Mouse (Mus musculus) small intestine, adult 2 months (tissue): ENCODE data around the gene Klf4.

Experiments used
- CTCF ChIP-seq: fragments of 200-500 bp; IDR thresholded peaks from 2 replicates; pipeline ENCODE4 v1.5.1; 2012; ENCODE audit warnings: low read depth, mild to moderate bottlenecking, control low read depth, inconsistent platforms, low read length, moderate library complexity, mixed read lengths; ENCODE audit not compliant: insufficient replicate concordance, insufficient read length; ENCODE audit errors: extremely low read depth
- POLR2A ChIP-seq: fragments of 200-500 bp; IDR thresholded peaks from 2 replicates; pipeline ENCODE4 v1.6.1; 2012; ENCODE audit warnings: low read depth, mild to moderate bottlenecking, control low read depth, inconsistent platforms, low read length, moderate library complexity

DNA sequence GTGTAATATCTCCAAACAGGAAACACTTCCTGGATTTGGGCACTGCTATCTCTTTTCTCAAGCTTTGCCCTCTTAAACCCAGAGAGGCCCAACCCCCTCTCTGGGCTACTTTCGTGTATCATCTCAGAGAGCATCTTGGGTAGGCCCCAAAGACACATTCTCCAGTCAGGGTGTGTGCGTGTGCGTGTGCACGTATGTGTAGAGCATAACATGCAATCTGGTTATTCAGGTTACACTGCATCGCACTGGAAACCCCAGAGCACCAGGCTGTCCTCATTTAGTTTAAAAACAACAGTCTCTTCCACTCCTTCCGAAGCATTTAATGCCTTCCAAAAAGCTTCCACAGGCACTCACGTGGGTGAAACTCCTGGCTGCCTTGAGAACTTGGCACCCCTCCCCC is 35.9 kb downstream of the Klf4 start:
- TF ChIP-seq CTCF, result no peak
- TF ChIP-seq POLR2A, result no peak
